Mouse (Mus musculus): ENCODE data around the gene Vipr1.

GRCm38 (mm10) chr9:121696626-121697025 is 54.1 kb downstream of the Vipr1 start:
- TF ChIP-seq TAL1 (IDR thresholded peaks at IDR 0.05; ENCODE audit: low read length) (no peak), GATA1 (IDR thresholded peaks at IDR 0.05; ENCODE audit: low read length) (no peak)

Data from erythroblast, embryonic 14.5 days (primary cell).